Mouse (Mus musculus) hindbrain, embryonic 16.5 days (tissue): ENCODE data around the gene Gde1. TPM values are rescaled to one million over a fixed set of nuclear protein-coding genes. Genes with fewer than 3 reads are reported as not detected.
A peak's percentile ranks its signal among the peaks of the same experiment; 100 is the strongest.

Source experiments
- ATAC-seq: fragments of 200-750 bp; cut with Nextera tagmentation; 2 replicates; pipeline ENCODE4 v1.8.0; 2017; ENCODE audit warnings: moderate TSS enrichment, moderate library complexity
- H3K27ac ChIP-seq: fragments of 300-500 bp; sonication (generic); 2 replicates; pipeline ENCODE4 v1.5.1; 2014; ENCODE audit warnings: low read depth, mild to moderate bottlenecking, control low read depth, low read length, moderate library complexity
- H3K27me3 ChIP-seq: fragments of 300-500 bp; sonication (generic); replicated peaks from 2 replicates; pipeline ENCODE4 v1.6.1; 2014; ENCODE audit warnings: low read length; ENCODE audit not compliant: control insufficient read depth, insufficient read depth
- H3K36me3 ChIP-seq: fragments of 300-500 bp; sonication (generic); 2 replicates; pipeline ENCODE4 v1.6.1; 2014; ENCODE audit warnings: mild to moderate bottlenecking, low read length, moderate library complexity, mixed read lengths; ENCODE audit not compliant: control insufficient read depth, insufficient read depth
- H3K4me1 ChIP-seq: fragments of 300-500 bp; sonication (generic); 2 replicates; pipeline ENCODE4 v1.6.1; 2014; ENCODE audit warnings: low read depth, low read length; ENCODE audit not compliant: control insufficient read depth, insufficient read depth
- H3K4me2 ChIP-seq: fragments of 300-500 bp; sonication (generic); 2 replicates; pipeline ENCODE4 v1.6.1; 2014; ENCODE audit warnings: mild to moderate bottlenecking, low read length, control low read depth, moderate library complexity
- H3K4me3 ChIP-seq: fragments of 300-500 bp; sonication (generic); 2 replicates; pipeline ENCODE4 v1.5.1; 2014; ENCODE audit warnings: mild to moderate bottlenecking, low read length, control low read depth, moderate library complexity
- H3K9ac ChIP-seq: fragments of 300-500 bp; sonication (generic); 2 replicates; pipeline ENCODE4 v1.6.1; 2014; ENCODE audit warnings: low read depth, mild to moderate bottlenecking, control low read depth, low read length, moderate library complexity
- H3K9me3 ChIP-seq: fragments of 300-500 bp; sonication (generic); 2 replicates; pipeline ENCODE4 v1.6.1; 2014; ENCODE audit warnings: mild to moderate bottlenecking, low read length, moderate library complexity; ENCODE audit not compliant: control insufficient read depth
- WGBS: fragments of 180-500 bp; shearing (Covaris S2); extraction: QIAGEN DNeasy Blood & Tissue Kit; methylation state at CpG from one replicate; pipeline ENCODE4 v1.1.7; 2014; 5-methylcytosine and 5-hydroxymethylcytosine counted together
- polyA plus RNA-seq: library from polyadenylated mRNA; unstranded; fragments of >200 nt; fragmentation: Nextera tagmentation; extraction: Ambion mirVana; gene quantifications from 2 replicates; pipeline ENCODE4 v1.2.1, GENCODE M21; 2015

The Gde1 gene
- polyA plus RNA-seq, 1 experiment from 2014 or later = 249 TPM

- no peak overlapping the region for H3K9ac ChIP-seq
- no peak overlapping the region for H3K4me2 ChIP-seq
- H3K27me3 ChIP-seq = no peaks in the 10 kb centered on the region
- WGBS = 91% methylated on average over 4 of the region's 4 CpGs
- no peaks in the 10 kb centered on the region for H3K4me1 ChIP-seq
- H3K27ac ChIP-seq = no peak overlapping the region
- H3K36me3 ChIP-seq = no peaks in the 10 kb centered on the region
- H3K4me3 ChIP-seq = no peak overlapping the region
- H3K9me3 ChIP-seq = no peaks in the 10 kb centered on the region
- ATAC-seq = no peak
Observed at GRCm38 (mm10) chr7:118650119-118650518, 55.5 kb downstream of the Gde1 start.

GRCm38 (mm10) chr7:118649328-118649727 is 56.2 kb downstream of the Gde1 start:
- Histone ChIP-seq H3K36me3 (no peaks in the 10 kb centered on the region), H3K9ac (no peak overlapping the region), H3K4me2 (no peak overlapping the region), H3K27me3 (no peaks in the 10 kb centered on the region), H3K4me3 (no peak overlapping the region), H3K4me1 (no peaks in the 10 kb centered on the region), H3K27ac (no peak overlapping the region), H3K9me3 (no peaks in the 10 kb centered on the region)
- 73% methylated on average over 7 of the region's 7 CpGs for WGBS
- ATAC-seq = peak; percentile 54; the same call in 1 of the 2 replicates

- Histone ChIP-seq H3K4me3 (no peak overlapping the region), H3K9me3 (no peaks in the 10 kb centered on the region), H3K27me3 (no peaks in the 10 kb centered on the region), H3K4me1 (no peaks in the 10 kb centered on the region), H3K4me2 (no peak overlapping the region), H3K27ac (no peak overlapping the region), H3K9ac (no peak overlapping the region), H3K36me3 (no peaks in the 10 kb centered on the region)
- WGBS = 95% methylated on average over 1 of the region's 1 CpGs
- no peak for ATAC-seq
Observed at GRCm38 (mm10) chr7:118646237-118646636, 59.3 kb downstream of the Gde1 start.

Other genes with a start within 250 kb of the Gde1 start
- 0.89 and 1.0 TPM in 2 replicates for gene Itpripl2, start 213.8 kb downstream of the Gde1 start, polyA plus RNA-seq
- gene Coq7, start 172.4 kb downstream of the Gde1 start, polyA plus RNA-seq = 104 and 116 TPM in 2 replicates
- 7.9 and 8.0 TPM in 2 replicates for gene Tmc7, start 121.0 kb downstream of the Gde1 start, polyA plus RNA-seq
- gene Tmc5, start 108.5 kb downstream of the Gde1 start, polyA plus RNA-seq = 0.21 and 0.24 TPM in 2 replicates
- 22.9 and 29.2 TPM in 2 replicates for gene Ccp110, start 6.8 kb upstream of the Gde1 start, polyA plus RNA-seq
- 91.9 and 102 TPM in 2 replicates for gene Vps35l, start 34.4 kb upstream of the Gde1 start, polyA plus RNA-seq
- gene Iqck, start 150.0 kb upstream of the Gde1 start, polyA plus RNA-seq = 3.8 and 4.5 TPM in 2 replicates
- 53.2 and 59.1 TPM in 2 replicates for gene Knop1, start 150.5 kb upstream of the Gde1 start, polyA plus RNA-seq